ENCODE assay signal across 11 mouse cellular contexts in the genomic region with DNA sequence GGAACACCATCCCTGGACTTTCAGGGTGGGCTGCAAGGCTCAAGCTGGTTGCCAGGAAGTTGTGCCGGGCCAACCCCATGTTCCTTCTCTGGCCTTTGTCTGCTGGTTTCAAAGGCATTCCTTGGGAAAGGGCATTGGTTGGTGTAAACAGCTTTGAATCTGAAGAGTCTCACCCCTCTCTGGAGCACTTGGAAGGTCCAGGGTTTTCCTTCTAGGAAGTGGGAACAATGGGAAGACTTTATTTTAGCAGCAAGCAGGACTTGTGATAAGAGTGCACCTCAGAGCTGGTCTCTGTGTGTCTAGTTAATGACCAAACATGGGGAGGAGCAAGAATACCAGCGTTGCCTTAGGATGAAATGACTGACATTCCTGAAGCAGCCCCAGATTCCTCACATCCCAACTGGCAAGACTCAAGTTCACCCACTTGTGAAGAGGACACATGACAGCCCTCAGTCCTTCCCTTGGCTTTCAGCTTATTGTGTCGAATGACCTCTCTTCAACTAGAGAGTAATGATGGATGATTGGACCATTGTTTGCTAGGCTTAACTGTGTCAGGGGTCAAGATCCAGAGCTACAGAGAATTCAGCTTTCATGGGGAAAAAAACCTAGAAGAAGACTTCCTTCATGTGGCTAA.
DNase-seq lines count a peak whose midpoint lies in the region; ATAC-seq and TF ChIP-seq lines count a peak whose summit lies in the region.
"Had no signal": no experiment of that assay in that cellular context is flagged by ENCODE, and none has a peak within 500 bp of the region (broad histone marks: within the 10 kb centered on the region; RNA-seq: fewer than 3 reads in every experiment).

No protein-coding gene starts in this region.

- no peak overlapping the region for H3K4me3 ChIP-seq in forebrain, postnatal 0 days (ENCODE audit: low read depth, low read length)
- no peak overlapping the region for H3K4me3 ChIP-seq in forebrain, embryonic 12.5 days (replicated peaks)
- peak overlapping the region; percentile 27; the same call in 1 of the 2 replicates for H3K4me3 ChIP-seq in E14TG2a.4 (replicated peaks; ENCODE audit: low read length)
- no peak overlapping the region for H3K4me3 ChIP-seq in embryonic facial prominence, embryonic 10.5 days
- H3K4me3 ChIP-seq in lung, embryonic 15.5 days: no peak overlapping the region
- H3K4me3 ChIP-seq: limb, embryonic 15.5 days had no signal

- no peak for TF ChIP-seq CTCF in forebrain, postnatal 0 days (IDR thresholded peaks at IDR 0.05; ENCODE audit: low read depth)
- TF ChIP-seq CTCF in E14TG2a.4 (conservative IDR thresholded peaks at IDR 0.05; ENCODE audit: low read length): no peak

- 44% methylated on average over 3 of the region's 3 CpGs for WGBS in forebrain, postnatal 0 days
- 37% methylated on average over 3 of the region's 3 CpGs for WGBS in forebrain, embryonic 12.5 days
- WGBS in embryonic facial prominence, embryonic 10.5 days: 33% methylated on average over 3 of the region's 3 CpGs
- WGBS in lung, embryonic 15.5 days: 22% methylated on average over 3 of the region's 3 CpGs

- no peaks in the 10 kb centered on the region for H3K9me3 ChIP-seq in forebrain, postnatal 0 days (ENCODE audit: low read length)
- no peaks in the 10 kb centered on the region for H3K9me3 ChIP-seq in forebrain, embryonic 12.5 days
- H3K9me3 ChIP-seq in E14TG2a.4 (ENCODE audit: low read length): no peaks in the 10 kb centered on the region
- no peaks in the 10 kb centered on the region for H3K9me3 ChIP-seq in embryonic facial prominence, embryonic 10.5 days
- H3K9me3 ChIP-seq in lung, embryonic 15.5 days: no peaks in the 10 kb centered on the region
- H3K9me3 ChIP-seq: limb, embryonic 15.5 days had no signal

- ATAC-seq in forebrain, postnatal 0 days: 0 out of 2 replicates have a peak, but pooled peaks have one; percentile 5
- no peak for ATAC-seq in forebrain, embryonic 12.5 days (ENCODE audit: low FRiP score)
- peak; percentile 61 for ATAC-seq in lung, embryonic 15.5 days (ENCODE audit: borderline replicate concordance, extremely low read depth, low FRiP score, low TSS enrichment)
- ATAC-seq: intestine, postnatal 0 days had no signal

- H3K4me1 ChIP-seq in forebrain, postnatal 0 days (ENCODE audit: insufficient read depth): no peaks in the 10 kb centered on the region
- H3K4me1 ChIP-seq in forebrain, embryonic 12.5 days: peaks cover 16% of the 10 kb centered on the region
- H3K4me1 ChIP-seq in E14TG2a.4 (replicated peaks; ENCODE audit: low read depth, low read length): peaks cover 75% of the 10 kb centered on the region
- H3K4me1 ChIP-seq in embryonic facial prominence, embryonic 10.5 days: peaks cover 42% of the 10 kb centered on the region
- H3K4me1 ChIP-seq in lung, embryonic 15.5 days: peaks cover 33% of the 10 kb centered on the region

- no peak overlapping the region for H3K27ac ChIP-seq in forebrain, postnatal 0 days (ENCODE audit: low read depth, low read length)
- no peak overlapping the region for H3K27ac ChIP-seq in forebrain, embryonic 12.5 days
- H3K27ac ChIP-seq in embryonic facial prominence, embryonic 10.5 days (replicated peaks): peak overlapping the region; percentile 41
- H3K27ac ChIP-seq in lung, embryonic 15.5 days: peak overlapping the region; percentile 67
- H3K27ac ChIP-seq: limb, embryonic 15.5 days had no signal

- DNase-seq in forebrain, postnatal 0 days: no peak
- peak; percentile 25 for DNase-seq in embryonic facial prominence, embryonic 10.5 days (ENCODE audit: low spot score)
- no peak for DNase-seq in spleen, adult 12 weeks (ENCODE audit: low spot score)
- no peak for DNase-seq in cerebellum, adult 11-12 months
- no peak for DNase-seq in urinary bladder, postnatal 25 days (ENCODE audit: low spot score)
- DNase-seq: cerebellum, postnatal 14 days had no signal

- H3K9ac ChIP-seq in forebrain, postnatal 0 days: no peak overlapping the region
- no peak overlapping the region for H3K9ac ChIP-seq in forebrain, embryonic 12.5 days
- H3K9ac ChIP-seq in lung, embryonic 15.5 days: no peak overlapping the region
- H3K9ac ChIP-seq: limb, embryonic 15.5 days had no signal

- no peaks in the 10 kb centered on the region for H3K36me3 ChIP-seq in forebrain, postnatal 0 days (ENCODE audit: insufficient read depth)
- no peaks in the 10 kb centered on the region for H3K36me3 ChIP-seq in forebrain, embryonic 12.5 days (replicated peaks)
- H3K36me3 ChIP-seq in E14TG2a.4 (ENCODE audit: insufficient read depth, low read length): peaks cover 8% of the 10 kb centered on the region; the same call in 1 of the 2 replicates
- H3K36me3 ChIP-seq in embryonic facial prominence, embryonic 10.5 days (replicated peaks): no peaks in the 10 kb centered on the region
- H3K36me3 ChIP-seq in lung, embryonic 15.5 days: no peaks in the 10 kb centered on the region
- H3K36me3 ChIP-seq: limb, embryonic 15.5 days had no signal

- no peaks in the 10 kb centered on the region for H3K27me3 ChIP-seq in forebrain, postnatal 0 days (ENCODE audit: insufficient read depth, low read length)
- no peaks in the 10 kb centered on the region for H3K27me3 ChIP-seq in forebrain, embryonic 12.5 days
- H3K27me3 ChIP-seq in E14TG2a.4 (ENCODE audit: insufficient read depth, low read length): no peaks in the 10 kb centered on the region
- peaks cover 8% of the 10 kb centered on the region; the same call in 1 of the 2 replicates for H3K27me3 ChIP-seq in embryonic facial prominence, embryonic 10.5 days (replicated peaks; ENCODE audit: low read depth, poor library complexity, severe bottlenecking)
- H3K27me3 ChIP-seq in lung, embryonic 15.5 days: no peaks in the 10 kb centered on the region
- H3K27me3 ChIP-seq: limb, embryonic 15.5 days had no signal

- no peak overlapping the region for H3K4me2 ChIP-seq in forebrain, postnatal 0 days (ENCODE audit: low read depth)
- H3K4me2 ChIP-seq in forebrain, embryonic 12.5 days: no peak overlapping the region
- no peak overlapping the region for H3K4me2 ChIP-seq in lung, embryonic 15.5 days
- H3K4me2 ChIP-seq: limb, embryonic 15.5 days had no signal

Comparison
In these comparisons a context has a peak if more than half of its experiments do, and no peak if none do; other contexts are left out.
1. H3K27ac ChIP-seq: peak in embryonic facial prominence, embryonic 10.5 days (single experiment) and lung, embryonic 15.5 days (single experiment); none in forebrain, postnatal 0 days (single experiment) and forebrain, embryonic 12.5 days (single experiment).